Mouse (Mus musculus): ENCODE data around the gene Postn. TPM values are rescaled to one million over a fixed set of nuclear protein-coding genes. Genes with fewer than 3 reads are reported as not detected.

Gene Postn
- polyA plus RNA-seq (2021; fragmentation: Nextera tagmentation) = 0.15 and 0.31 TPM in 2 replicates
- long read RNA-seq, experiment 1, partial matches to known transcripts = 2 of 2 reads
- long read RNA-seq, experiment 1, other reads (novel, unspliced or antisense) = 0 of 2 reads
- long read RNA-seq, experiment 2 = 0 reads

GRCm38 (mm10) chr3:54360897-54361296 is at the start of gene Postn:
TSS of gene Postn (plus strand) at chr3:54361109.

Other genes with a start within 250 kb of the Postn start
- gene Trpc4, start 205.1 kb upstream of the Postn start, polyA plus RNA-seq (2021; fragmentation: Nextera tagmentation) = 3.6 and 3.9 TPM in 2 replicates